Mouse (Mus musculus): ENCODE results near the gene Enoph1.

- TF ChIP-seq CTCF (IDR thresholded peaks at IDR 0.05) (no peak), POLR2A (IDR thresholded peaks at IDR 0.05; ENCODE audit: insufficient read depth, low read depth, low read length) (no peak), EP300 (IDR thresholded peaks at IDR 0.05; ENCODE audit: insufficient read depth, low read depth, low read length) (no peak)
Measured at GRCm38 (mm10) chr5:99994680-99995079, 45.1 kb upstream of the Enoph1 start.

All from heart, adult 2 months (tissue).